In genomic region chr15:79970940-79971339, GRCm38 (mm10) we compare ENCODE assay signal across 10 mouse cellular contexts. TPM values are rescaled to one million over a fixed set of nuclear protein-coding genes. Genes with fewer than 3 reads are reported as not detected.
DNase-seq lines count a peak whose midpoint lies in the region.
"Had no signal": no experiment of that assay in that cellular context is flagged by ENCODE, and none has a peak within 500 bp of the region (broad histone marks: within the 10 kb centered on the region; RNA-seq: fewer than 3 reads in every experiment).

Gene Cbx7, minus strand, starts transcription at chr15:79971119.

- intact Hi-C loops in left cerebral cortex, postnatal 36 days (cut with DNase I) = no loop called here
- intact Hi-C loops in left cerebral cortex, postnatal 10 days (cut with DNase I) = no loop called here

- DNase-seq in gastrocnemius, adult 8-10 months (ENCODE audit: low spot score in 2 of 2) = no peak
- DNase-seq in gastrocnemius, postnatal 4 days (ENCODE audit: low spot score in 2 of 2) = no peak
- DNase-seq in left cerebral cortex, postnatal 36 days (ENCODE audit: low spot score in 2 of 2) = no peak
- DNase-seq in left cerebral cortex, postnatal 10 days (ENCODE audit: extremely low spot score in 1 of 2, low spot score in 2 of 2) = no peak
- peak; percentile 97 for DNase-seq in ZHBTc4 (ENCODE audit: low read depth, low spot score)
- no peak for DNase-seq in layer of hippocampus, postnatal 36 days
- no peak for DNase-seq in urinary bladder, postnatal 25 days (ENCODE audit: low spot score)
- DNase-seq in T-cell, adult 2 months (ENCODE audit: low spot score) = no peak
- DNase-seq: embryo, embryonic 11 days; lung, postnatal 4 days had no signal

RNA-seq across cellular contexts. Expression of gene Cbx7, which starts in this region (rescaled TPM):
- 10 to 100 TPM; 19.1 to 26.4 (median 20.8) TPM for total RNA-seq in gastrocnemius, adult 8-10 months (2022)
- total RNA-seq in gastrocnemius, postnatal 4 days (2021) = 1 to 10 TPM; 2.1 TPM
- 10 to 100 TPM; 40.5 to 46.5 TPM for total RNA-seq in left cerebral cortex, postnatal 36 days (2021)
- 1 to 10 TPM; 5.6 to 7.1 TPM for total RNA-seq in left cerebral cortex, postnatal 10 days (2021)
- 10 to 100 TPM; 40.4 to 44.8 TPM for total RNA-seq in layer of hippocampus, postnatal 36 days (2021)
